Mouse (Mus musculus) spleen, adult 10 weeks (tissue): ENCODE measurements around the gene Glra3. TPM values are rescaled to one million over a fixed set of nuclear protein-coding genes. Genes with fewer than 3 reads are reported as not detected.

ENCODE experiments used
- polyA plus RNA-seq: library from polyadenylated mRNA; stranded (reverse); fragments of 350-450 nt; fragmentation: Illumina TruSeq; extraction: RNeasy Lipid Tissue Mini Kit (QIAGEN cat#74804); gene quantifications from one replicate; pipeline ENCODE4 v1.2.3, GENCODE M21; 2015; ENCODE audit warnings: low replicate concordance; ENCODE audit not compliant: insufficient read depth

Gene Glra3
- polyA plus RNA-seq, result not detected

GRCm38 (mm10) chr8:55939870-55940525, at the start of gene Glra3:
Gene Glra3 (plus strand): TSS chr8:55940460.

GRCm38 (mm10) chr8:55906848-55907247, 33.4 kb upstream of the Glra3 start, which contains the start of gene Adam29:
Gene Adam29 (minus strand): TSS chr8:55906948.

Other genes starting within 250 kb of the Glra3 start
- gene Adam29, start 33.5 kb upstream of the Glra3 start, polyA plus RNA-seq, result not detected